Mouse (Mus musculus) cerebellum, adult 2 months (tissue): ENCODE data around the gene Samd10.

Experiments used
- CTCF ChIP-seq: fragments of 200-500 bp; IDR thresholded peaks from 2 replicates; pipeline ENCODE4 v1.5.1; 2011; ENCODE audit warnings: low read depth, mild to moderate bottlenecking, control low read depth, low read length, moderate library complexity, borderline replicate concordance; ENCODE audit not compliant: insufficient read depth
- POLR2A ChIP-seq: fragments of 200-500 bp; IDR thresholded peaks from 2 replicates; pipeline ENCODE4 v1.6.1; 2011; ENCODE audit warnings: low read length, control low read depth, borderline replicate concordance; ENCODE audit not compliant: insufficient read depth

DNA sequence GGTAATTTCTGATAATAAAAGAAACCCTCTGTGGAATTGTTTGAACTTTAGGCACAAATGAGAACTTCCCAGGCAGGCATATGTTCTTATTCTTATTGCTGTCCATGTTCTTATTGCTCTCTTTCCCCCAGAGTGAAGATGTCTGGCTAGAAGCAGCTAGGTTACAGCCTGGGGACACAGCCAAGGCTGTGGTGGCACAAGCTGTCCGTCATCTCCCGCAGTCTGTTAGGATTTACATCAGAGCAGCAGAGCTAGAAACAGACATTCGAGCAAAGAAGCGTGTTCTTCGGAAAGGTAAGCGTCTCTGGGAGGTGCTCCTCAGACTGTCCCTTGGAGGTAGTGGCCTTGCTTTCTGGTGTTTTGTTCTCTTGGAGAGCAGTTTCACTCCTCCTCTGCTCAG, 33.6 kb upstream of the Samd10 start:
- TF ChIP-seq POLR2A, result no peak
- TF ChIP-seq CTCF, result no peak
